Mouse (Mus musculus): Measurements from ENCODE around the gene Ncf1.

The Ncf1 gene

GRCm38 (mm10) chr5:134206721-134207120 is 22.7 kb downstream of the Ncf1 start:
- no peak for DNase-seq

DNA sequence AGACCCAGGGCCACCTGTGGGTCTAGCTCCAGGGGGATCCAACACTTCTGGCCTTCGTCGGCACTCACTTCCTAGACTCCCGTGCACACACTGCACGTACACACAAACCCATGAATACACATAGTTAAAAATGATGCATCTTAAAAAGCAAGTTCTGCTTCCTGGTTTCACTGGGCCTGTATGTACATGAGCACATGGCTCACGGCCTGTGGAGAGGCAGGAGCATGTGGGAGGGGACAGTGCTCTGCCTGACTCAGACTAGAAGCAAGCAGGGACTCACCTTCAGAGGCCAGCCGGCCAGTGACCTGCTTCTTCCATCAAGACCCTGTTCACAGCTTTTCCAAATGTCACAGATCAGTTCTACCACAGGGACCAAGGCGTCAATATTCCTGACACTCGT is 35.8 kb downstream of the Ncf1 start:
- no peak for DNase-seq

DNA sequence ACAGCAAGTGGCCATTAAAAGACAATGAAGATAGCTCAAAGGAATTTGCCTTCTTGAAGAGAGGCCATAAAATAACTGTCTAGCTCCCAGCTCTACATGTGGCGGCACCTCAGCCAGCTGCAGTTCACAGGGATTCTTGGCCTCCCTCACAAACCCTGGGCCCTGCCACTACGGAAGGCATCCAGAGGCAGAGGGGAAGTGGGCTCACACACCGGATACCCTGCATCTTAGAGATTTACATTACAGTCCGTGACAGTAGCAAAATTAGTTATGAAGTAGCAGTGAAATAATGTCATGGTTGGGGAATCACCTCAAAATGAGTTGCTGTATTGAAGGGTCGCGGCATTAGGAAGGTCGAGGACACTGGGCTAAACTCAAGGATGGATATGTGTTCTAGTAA is 40.9 kb downstream of the Ncf1 start:
- no peak for DNase-seq

GRCm38 (mm10) chr5:134186961-134187731 is 42.3 kb downstream of the Ncf1 start:
- peak; percentile 57 for DNase-seq

- DNase-seq: no peak
Observed at GRCm38 (mm10) chr5:134186059-134186458, 43.4 kb downstream of the Ncf1 start.

- peak; percentile 99 for DNase-seq
Observed at GRCm38 (mm10) chr5:134183880-134184808, 45.3 kb downstream of the Ncf1 start, which contains the start of gene Gtf2ird2. Gene Gtf2ird2, plus strand, starts transcription at chr5:134184019.

- no peak for DNase-seq
Observed at GRCm38 (mm10) chr5:134183162-134183561, 46.3 kb downstream of the Ncf1 start.

DNA sequence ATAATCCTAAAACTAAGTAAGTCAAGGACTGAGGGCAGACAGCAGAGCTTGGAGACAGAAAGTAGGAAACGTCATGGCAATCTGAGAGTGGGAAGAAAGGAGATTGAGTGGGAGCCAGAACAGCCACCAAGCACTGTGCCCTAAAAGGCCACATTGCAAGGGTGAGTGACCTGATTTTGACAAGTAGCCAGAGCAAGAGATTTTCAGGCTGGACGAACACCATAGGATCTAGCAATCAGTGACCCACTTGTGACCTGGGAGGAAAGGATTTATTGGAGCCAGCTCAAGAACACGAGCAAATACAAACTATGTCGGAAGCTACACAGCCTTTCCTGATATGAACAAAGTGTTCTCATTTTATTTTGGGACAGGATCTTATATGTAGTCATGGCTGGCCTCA is 46.7 kb downstream of the Ncf1 start:
- DNase-seq: peak; percentile 65

DNA sequence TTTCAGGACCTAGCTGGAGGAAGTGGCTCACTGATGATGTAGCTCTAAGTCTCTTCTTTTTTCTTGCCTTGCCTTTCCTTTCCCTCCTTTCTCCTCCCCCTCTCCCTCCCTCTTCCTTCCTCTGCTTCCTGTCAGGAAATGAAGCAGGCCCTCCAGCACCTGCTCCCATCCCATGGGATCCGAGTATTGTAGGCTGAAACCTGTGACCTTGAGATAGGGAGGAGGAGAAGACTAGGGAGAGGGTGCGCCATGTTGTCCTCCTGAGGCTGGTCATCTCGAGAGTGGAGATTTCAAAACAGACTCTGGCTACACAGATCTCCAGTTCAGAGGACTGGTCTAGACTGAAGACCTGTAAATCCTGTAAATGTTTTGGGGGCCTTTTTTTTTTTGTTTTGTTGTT is 47.3 kb downstream of the Ncf1 start:
- DNase-seq: no peak

DNA sequence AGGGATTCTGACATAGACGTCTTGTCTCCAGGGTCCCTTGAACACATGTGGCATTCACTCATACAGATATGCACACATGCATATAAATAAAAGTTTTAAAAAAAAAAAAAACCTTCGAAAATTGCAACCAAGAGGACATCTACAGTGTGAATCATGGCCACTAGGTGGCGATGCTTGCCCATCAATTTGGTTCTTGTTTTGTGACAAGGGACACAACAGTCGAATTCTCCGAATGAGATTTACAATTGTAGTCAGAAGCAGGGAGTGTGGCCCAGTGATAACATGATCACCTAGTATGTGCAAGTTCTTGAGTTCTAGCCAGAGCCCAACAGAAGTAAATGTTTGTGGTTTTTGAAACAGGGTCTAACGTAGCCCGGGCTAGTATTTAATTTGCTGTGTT is 49.6 kb downstream of the Ncf1 start:
- DNase-seq: peak; percentile 89

- DNase-seq: no peak
Observed at GRCm38 (mm10) chr5:134178536-134178935, 50.9 kb downstream of the Ncf1 start.

DNA sequence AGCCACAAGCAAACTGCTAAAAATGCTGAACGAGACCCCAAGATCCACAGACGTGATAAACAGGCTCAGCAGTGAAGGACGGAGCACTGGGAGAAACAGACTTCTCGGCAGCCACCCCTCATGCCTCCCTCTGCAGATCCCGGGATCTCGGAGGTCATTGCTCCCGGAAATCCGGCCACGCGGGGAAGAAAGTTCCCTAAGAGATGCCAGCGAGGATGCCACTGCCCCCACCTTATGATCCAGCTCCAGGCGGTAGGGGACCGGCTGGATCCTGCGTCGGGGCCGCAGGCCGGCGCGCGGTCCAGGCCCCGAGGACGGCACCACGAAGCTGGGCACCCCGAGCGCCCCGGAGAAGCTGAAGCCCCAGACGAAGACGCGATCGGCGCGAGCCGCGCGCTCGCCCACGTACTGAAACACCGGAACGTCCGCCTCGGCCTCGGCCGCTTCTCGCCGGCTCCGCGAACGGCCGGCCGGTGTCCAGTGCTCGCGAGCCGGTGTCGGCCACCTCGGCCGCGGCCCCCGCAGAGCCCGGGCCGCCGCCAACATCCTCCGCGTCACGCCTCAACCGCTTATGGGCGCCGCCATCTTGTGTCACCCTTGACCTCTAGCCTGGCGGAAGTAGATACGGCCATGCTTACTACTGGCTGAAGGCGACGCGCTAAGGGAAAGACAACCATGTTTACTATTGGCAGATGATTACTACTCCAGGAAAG is 53.1 kb downstream of the Ncf1 start, which contains the start of gene Rcc1l:
TSS of gene Rcc1l (minus strand) at position 606 of the 713 bp plus-strand sequence.
- peak; percentile 92 for DNase-seq

DNA sequence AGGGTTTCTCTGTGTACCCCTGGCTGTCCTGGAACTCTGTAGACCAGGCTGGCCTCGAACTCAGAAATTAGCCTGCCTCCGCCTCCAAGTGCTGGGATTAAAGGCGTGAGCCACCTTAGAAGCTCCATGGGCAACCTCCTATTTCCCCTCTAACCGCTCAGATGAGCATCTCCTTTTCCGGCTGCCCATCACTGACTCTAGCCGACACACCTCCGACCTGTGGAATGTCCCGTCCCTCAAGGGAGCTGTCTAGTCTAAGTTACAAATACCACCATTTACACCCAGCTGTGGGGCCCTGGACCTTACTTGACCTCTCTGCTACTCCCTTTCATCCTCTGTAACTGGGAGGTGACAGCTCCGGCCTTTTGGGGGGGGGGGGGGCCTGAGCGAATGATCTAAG is 53.7 kb downstream of the Ncf1 start:
- DNase-seq: no peak

DNA sequence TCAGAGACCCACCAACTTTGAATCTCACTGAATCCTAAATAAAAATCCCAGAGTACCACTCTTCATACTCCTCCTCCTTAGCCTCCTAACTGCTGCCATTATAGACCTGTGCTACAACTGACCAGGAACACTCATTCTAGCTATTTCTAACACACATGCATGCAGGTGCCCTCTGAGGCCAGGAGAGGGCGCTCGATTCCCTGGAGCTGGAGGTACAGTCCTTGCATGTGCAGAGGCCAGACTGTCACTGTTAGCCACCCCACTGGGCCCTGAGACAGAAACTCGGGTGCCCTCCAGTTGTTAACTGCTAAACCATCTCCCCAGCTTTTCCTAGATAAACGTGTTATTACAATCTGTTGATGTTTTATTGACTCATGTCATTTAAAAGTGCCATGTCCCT is 56.2 kb downstream of the Ncf1 start:
- no peak for DNase-seq

DNA sequence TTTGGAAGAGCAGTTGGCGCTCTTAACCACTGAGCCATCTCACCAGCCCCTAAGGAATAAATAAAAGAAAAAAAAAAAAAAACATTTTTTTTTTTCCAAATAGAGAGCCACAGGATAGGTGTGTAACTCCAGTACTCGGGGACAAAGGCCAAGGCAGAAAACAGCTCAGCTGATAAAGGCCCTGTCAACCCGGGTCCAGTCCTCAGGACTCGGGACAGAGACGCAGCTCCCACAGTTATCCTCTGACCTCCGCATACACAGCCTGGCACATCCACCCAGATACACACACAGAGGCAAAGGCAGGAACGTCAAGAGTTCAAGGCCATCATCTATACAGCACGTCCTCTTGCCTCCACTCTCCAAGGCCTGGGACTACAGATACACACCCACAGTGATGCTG is 59.3 kb downstream of the Ncf1 start:
- DNase-seq: no peak

All from kidney, postnatal 14 days (tissue).